Mouse (Mus musculus) brain, adult 10 weeks (tissue): ENCODE measurements around the gene Tcl1b5. TPM values are rescaled to one million over a fixed set of nuclear protein-coding genes. Genes with fewer than 3 reads are reported as not detected.

Experiments used
- polyA plus RNA-seq: library from polyadenylated mRNA; stranded (reverse); fragments of 350-450 nt; fragmentation: Illumina TruSeq; extraction: RNeasy Lipid Tissue Mini Kit (QIAGEN cat#74804); gene quantifications from one replicate; pipeline ENCODE4 v1.2.3, GENCODE M21; 2015; ENCODE audit warnings: low read depth, low replicate concordance

Tcl1b5 gene
- polyA plus RNA-seq = not detected

DNA sequence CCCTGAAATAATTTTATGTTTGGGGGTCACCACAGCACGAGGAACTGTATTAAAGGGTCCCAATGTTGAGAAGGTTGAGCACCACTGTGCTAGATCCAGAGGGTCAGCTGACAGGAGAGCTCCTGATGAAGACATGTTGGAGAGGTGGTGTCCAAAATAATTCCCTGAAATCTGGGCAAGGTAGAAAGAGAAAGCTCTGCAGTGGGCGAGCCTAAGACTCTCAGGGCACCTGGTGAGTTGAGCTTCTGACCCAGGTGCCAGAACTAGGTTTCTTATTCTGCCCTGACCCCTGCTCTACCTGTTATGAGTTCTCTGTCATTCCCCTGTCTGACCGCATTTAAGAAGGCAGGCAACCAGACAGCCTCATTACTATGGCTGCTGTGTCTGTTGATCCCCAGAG, at the start of gene Tcl1b5:
Gene Tcl1b5 (plus strand): TSS at position 301 of the 400 bp plus-strand sequence.

DNA sequence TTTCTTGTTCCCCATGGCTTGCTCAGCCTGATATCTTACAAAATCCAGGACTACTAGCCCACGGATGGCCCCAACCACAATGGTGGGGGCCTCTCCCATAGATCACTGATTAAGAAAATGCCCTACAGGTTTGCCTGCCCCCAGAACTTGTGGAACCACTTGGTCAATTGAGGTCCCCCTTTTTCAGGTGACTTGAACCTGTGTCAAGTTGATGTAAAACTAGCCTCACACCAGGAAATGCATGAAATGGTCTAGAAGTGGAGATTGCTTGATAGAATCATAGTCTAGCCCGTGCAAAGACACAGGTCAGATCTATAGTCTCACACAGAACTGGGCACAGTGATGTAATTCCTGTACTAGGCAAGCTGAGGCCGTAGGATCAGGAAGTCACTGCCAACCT, 30.4 kb upstream of the Tcl1b5 start, which contains the start of gene Tcl1b2:
Gene Tcl1b2 (plus strand): TSS at position 301 of the 400 bp plus-strand sequence.

GRCm38 (mm10) chr12:105159390-105159789, 16.8 kb upstream of the Tcl1b5 start, which contains the start of gene Tcl1b1:
Gene Tcl1b1 (plus strand): TSS chr12:105159690.

DNA sequence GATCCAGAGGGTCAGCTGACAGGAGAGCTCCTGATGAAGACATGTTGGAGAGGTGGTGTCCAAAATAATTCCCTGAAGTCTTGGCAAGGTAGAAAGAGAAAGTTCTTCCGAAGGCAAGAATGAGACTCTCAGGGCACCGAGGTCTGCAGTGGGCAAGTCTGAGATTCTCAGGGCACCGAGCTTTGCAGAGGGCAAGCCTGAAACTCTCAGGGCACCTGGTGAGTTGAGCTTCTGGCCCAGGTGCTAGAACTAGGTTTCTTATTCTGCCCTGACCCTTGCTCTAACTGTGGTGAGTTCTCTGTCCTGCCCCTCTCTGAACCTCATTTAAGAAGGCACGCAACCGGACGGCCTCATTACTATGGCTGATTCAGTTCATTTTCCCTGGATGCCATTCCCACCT, 14.6 kb downstream of the Tcl1b5 start, which contains the start of gene Tcl1b3:
Gene Tcl1b3 (plus strand): TSS at position 301 of the 400 bp plus-strand sequence.

DNA sequence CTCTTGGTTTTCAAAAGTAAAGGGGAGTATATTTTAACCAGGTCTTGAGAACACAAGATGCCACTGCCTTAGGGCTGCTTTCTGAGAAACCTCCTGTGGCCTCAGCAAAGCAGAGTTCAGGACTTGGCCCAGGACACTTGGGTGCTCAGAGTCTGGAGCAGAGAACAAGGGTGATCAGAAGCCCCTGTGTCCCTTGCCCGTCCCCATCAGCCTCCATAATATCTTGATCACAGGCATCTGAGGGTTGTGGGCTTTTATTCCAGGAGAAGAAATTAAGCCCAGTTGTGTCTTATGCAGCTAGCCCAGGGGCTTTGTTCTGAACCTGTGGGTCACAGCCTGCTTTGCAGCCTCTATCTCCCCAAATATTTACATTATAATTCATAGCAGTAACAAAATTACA, 25.5 kb downstream of the Tcl1b5 start, which contains the start of gene Tcl1b4:
Gene Tcl1b4 (plus strand): TSS at position 301 of the 400 bp plus-strand sequence.

GRCm38 (mm10) chr12:105222601-105223319, 46.6 kb downstream of the Tcl1b5 start, which contains the start of gene Tcl1:
Gene Tcl1 (minus strand): TSS chr12:105222793.

Other genes starting within 250 kb of the Tcl1b5 start
- gene Syne3, start 166.5 kb upstream of the Tcl1b5 start, polyA plus RNA-seq = 1.2 TPM
- gene Glrx5, start 143.7 kb upstream of the Tcl1b5 start, polyA plus RNA-seq = 52.7 TPM
- gene Tcl1b2, start 30.3 kb upstream of the Tcl1b5 start, polyA plus RNA-seq = not detected
- gene Tcl1b1, start 16.7 kb upstream of the Tcl1b5 start, polyA plus RNA-seq = not detected
- gene Tcl1b3, start 14.7 kb downstream of the Tcl1b5 start, polyA plus RNA-seq = not detected
- not detected for gene Tcl1b4, start 25.6 kb downstream of the Tcl1b5 start, polyA plus RNA-seq
- gene Tcl1, start 46.4 kb downstream of the Tcl1b5 start, polyA plus RNA-seq = not detected
- 13.2 TPM for gene Tunar, start 157.5 kb downstream of the Tcl1b5 start, polyA plus RNA-seq